Mouse (Mus musculus): ENCODE measurements at regions not wholly inside any gene's neighbourhood (a gene's known extent, or its start where the extent isn't known, plus 50 kb on each side); places are given as distances from the start of the nearest gene placed in this dataset.
"Not testable (repeated sequence)": the region's sequence is repeated elsewhere in the genome, so short reads cannot be mapped to it uniquely, and the experiment has no call there.

GRCm38 (mm10) chr5:97831421-97831820, 199.4 kb downstream of the Antxr2 start:
- DNase-seq (ENCODE audit: low spot score in 2 of 2), result no peak

GRCm38 (mm10) chr5:97817485-97817884, 213.4 kb downstream of the Antxr2 start:
- DNase-seq (ENCODE audit: low spot score in 2 of 2), result no peak

GRCm38 (mm10) chr5:97815357-97815756, 215.5 kb downstream of the Antxr2 start:
- no peak for DNase-seq (ENCODE audit: low spot score in 2 of 2)

GRCm38 (mm10) chr5:97814700-97815099, 216.1 kb downstream of the Antxr2 start:
- DNase-seq (ENCODE audit: low spot score in 2 of 2), result no peak

- DNase-seq (ENCODE audit: low spot score in 2 of 2), result no peak
Measured at GRCm38 (mm10) chr5:97812611-97813350, 218.1 kb downstream of the Antxr2 start.

- no peak for DNase-seq (ENCODE audit: low spot score in 2 of 2)
Measured at GRCm38 (mm10) chr5:97809007-97809406, 221.8 kb downstream of the Antxr2 start.

GRCm38 (mm10) chr5:97807171-97807570, 223.7 kb downstream of the Antxr2 start:
- DNase-seq (ENCODE audit: low spot score in 2 of 2), result no peak

GRCm38 (mm10) chr5:97806754-97807153, 224.1 kb downstream of the Antxr2 start:
- no peak for DNase-seq (ENCODE audit: low spot score in 2 of 2)

- DNase-seq (ENCODE audit: low spot score in 2 of 2), result peak in 1 of 2 experiments; percentile 28
Measured at GRCm38 (mm10) chr5:97800017-97800416, 230.8 kb downstream of the Antxr2 start.

GRCm38 (mm10) chr5:97788175-97788574, 242.7 kb downstream of the Antxr2 start:
- DNase-seq (ENCODE audit: low spot score in 2 of 2), result no peak

GRCm38 (mm10) chr5:97787001-97787400, 243.8 kb downstream of the Antxr2 start:
- no peak for DNase-seq (ENCODE audit: low spot score in 2 of 2)

- not testable (repeated sequence) for DNase-seq (ENCODE audit: low spot score in 2 of 2)
Measured at GRCm38 (mm10) chr5:97775100-97775499, 255.7 kb downstream of the Antxr2 start.

- DNase-seq (ENCODE audit: low spot score in 2 of 2), result not testable (repeated sequence)
Measured at GRCm38 (mm10) chr5:97773451-97773850, 257.4 kb downstream of the Antxr2 start.

GRCm38 (mm10) chr5:97737339-97737738, 280.5 kb upstream of the Gk2 start:
- no peak for DNase-seq (ENCODE audit: low spot score in 2 of 2)

GRCm38 (mm10) chr5:97730920-97731319, 274.1 kb upstream of the Gk2 start:
- no peak for DNase-seq (ENCODE audit: low spot score in 2 of 2)

GRCm38 (mm10) chr5:97719364-97719763, 262.5 kb upstream of the Gk2 start:
- not testable (repeated sequence) for DNase-seq (ENCODE audit: low spot score in 2 of 2)

- no peak for DNase-seq (ENCODE audit: low spot score in 2 of 2)
Measured at GRCm38 (mm10) chr5:97705270-97705669, 248.4 kb upstream of the Gk2 start.

- DNase-seq (ENCODE audit: low spot score in 2 of 2), result peak in 1 of 2 experiments; percentile 38
Measured at GRCm38 (mm10) chr5:97700507-97700906, 243.7 kb upstream of the Gk2 start.

GRCm38 (mm10) chr5:97697581-97698134, 240.8 kb upstream of the Gk2 start:
- DNase-seq (ENCODE audit: low spot score in 2 of 2), result peak; percentile 40 to 58

- no peak for DNase-seq (ENCODE audit: low spot score in 2 of 2)
Measured at GRCm38 (mm10) chr5:97693333-97693940, 236.6 kb upstream of the Gk2 start.

- no peak for DNase-seq (ENCODE audit: low spot score in 2 of 2)
Measured at GRCm38 (mm10) chr5:97685443-97685842, 228.6 kb upstream of the Gk2 start.

GRCm38 (mm10) chr5:97684592-97685258, 227.9 kb upstream of the Gk2 start:
- DNase-seq (ENCODE audit: low spot score in 2 of 2), result no peak
